Mouse (Mus musculus): Measurements from ENCODE around the gene Irs2.

DNA sequence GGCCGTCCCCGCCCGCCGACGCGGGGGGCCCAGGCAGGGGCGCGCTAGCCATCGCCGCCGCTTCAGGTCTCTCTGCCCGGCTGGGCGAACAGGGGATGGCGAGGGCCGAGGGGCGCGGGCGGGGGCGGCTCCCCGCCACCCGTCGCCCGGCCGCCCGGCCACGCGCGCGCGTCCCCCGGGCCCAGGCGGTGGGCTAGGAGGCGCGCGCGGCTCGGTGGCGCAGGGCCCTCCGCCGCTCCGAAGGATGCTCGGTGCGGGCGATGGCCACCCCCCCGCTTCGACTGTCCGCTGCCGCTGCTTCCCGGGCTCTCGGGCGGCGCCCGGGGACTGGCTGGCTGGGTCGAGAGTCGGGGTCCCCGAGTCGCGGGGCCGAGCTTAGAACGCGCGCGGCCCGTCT lies at the start of gene Irs2:
- TF ChIP-seq GATA1 (IDR thresholded peaks at IDR 0.05; ENCODE audit: low read length) (no peak), TAL1 (IDR thresholded peaks at IDR 0.05; ENCODE audit: low read length) (no peak)
